Mouse (Mus musculus) intestine, embryonic 14.5 days (tissue): ENCODE data around the gene Orm3. TPM values are rescaled to one million over a fixed set of nuclear protein-coding genes. Genes with fewer than 3 reads are reported as not detected.
A peak's percentile ranks its signal among the peaks of the same experiment; 100 is the strongest.

Experiments used
- ATAC-seq: fragments of 200-750 bp; cut with Nextera tagmentation; replicated peaks from 2 replicates; pipeline ENCODE4 v1.8.0; 2017; ENCODE audit warnings: low read depth, moderate number of reproducible peaks, moderate TSS enrichment, moderate library complexity; ENCODE audit not compliant: low FRiP score, low TSS enrichment
- DNase-seq: peaks from one replicate; pipeline ENCODE4 v3.0.0-alpha.2; 2018; ENCODE audit warnings: low spot score
- H3K27ac ChIP-seq: fragments of 300-500 bp; sonication (generic); 2 replicates; pipeline ENCODE4 v1.5.1; 2014; ENCODE audit warnings: low read depth, mild to moderate bottlenecking, control low read depth
- H3K27me3 ChIP-seq: fragments of 300-500 bp; sonication (generic); replicated peaks from 2 replicates; pipeline ENCODE4 v1.6.1; 2014; ENCODE audit warnings: low read length, control low read depth; ENCODE audit not compliant: control insufficient read depth, insufficient read depth
- H3K36me3 ChIP-seq: fragments of 300-500 bp; sonication (generic); 2 replicates; pipeline ENCODE4 v1.6.1; 2014; ENCODE audit warnings: low read length, control low read depth; ENCODE audit not compliant: control insufficient read depth, insufficient read depth
- H3K4me1 ChIP-seq: fragments of 300-500 bp; sonication (generic); replicated peaks from 2 replicates; pipeline ENCODE4 v1.6.1; 2014; ENCODE audit warnings: low read length, control low read depth, mixed read lengths; ENCODE audit not compliant: control insufficient read depth, insufficient read depth
- H3K4me2 ChIP-seq: fragments of 300-500 bp; sonication (generic); 2 replicates; pipeline ENCODE4 v1.6.1; 2014; ENCODE audit warnings: low read length
- H3K4me3 ChIP-seq: fragments of 300-500 bp; sonication (generic); 2 replicates; pipeline ENCODE4 v1.5.1; 2014; ENCODE audit warnings: low read depth, low read length, control low read depth, mixed read lengths
- H3K9ac ChIP-seq: fragments of 300-500 bp; sonication (generic); 2 replicates; pipeline ENCODE4 v1.6.1; 2014; ENCODE audit warnings: mild to moderate bottlenecking, low read length
- H3K9me3 ChIP-seq: fragments of 300-500 bp; sonication (generic); 2 replicates; pipeline ENCODE4 v1.6.1; 2016; ENCODE audit warnings: low read length, control low read depth; ENCODE audit not compliant: control insufficient read depth
- WGBS: fragments of 180-500 bp; shearing (Covaris S2); extraction: QIAGEN DNeasy Blood & Tissue Kit; methylation state at CpG from one replicate; pipeline ENCODE4 v1.1.7; 2014; 5-methylcytosine and 5-hydroxymethylcytosine counted together
- polyA plus RNA-seq: library from polyadenylated mRNA; unstranded; fragments of >200 nt; fragmentation: Nextera tagmentation; extraction: Ambion mirVana; gene quantifications from 2 replicates; pipeline ENCODE4 v1.2.1, GENCODE M21; 2014

Orm3 gene
- polyA plus RNA-seq, 1 experiment from 2014 or later: not detected

- Histone ChIP-seq H3K4me1 (no peaks in the 10 kb centered on the region), H3K27me3 (no peaks in the 10 kb centered on the region), H3K9me3 (no peaks in the 10 kb centered on the region), H3K9ac (no peak overlapping the region), H3K4me2 (no peak overlapping the region), H3K36me3 (no peaks in the 10 kb centered on the region), H3K4me3 (no peak overlapping the region), H3K27ac (no peak overlapping the region)
- 50% methylated on average over 2 of the region's 2 CpGs for WGBS
- ATAC-seq: no peak
- no peak for DNase-seq
Observed at GRCm38 (mm10) chr4:63356981-63357570, 1.1 kb downstream of the Orm3 start.

- WGBS: 78% methylated on average over 6 of the region's 6 CpGs
- H3K27me3 ChIP-seq: no peaks in the 10 kb centered on the region
- no peak overlapping the region for H3K27ac ChIP-seq
- H3K4me3 ChIP-seq: no peak overlapping the region
- no peak overlapping the region for H3K9ac ChIP-seq
- H3K9me3 ChIP-seq: no peaks in the 10 kb centered on the region
- ATAC-seq: no peak
- no peak for DNase-seq
- no peaks in the 10 kb centered on the region for H3K36me3 ChIP-seq
- H3K4me2 ChIP-seq: no peak overlapping the region
- no peaks in the 10 kb centered on the region for H3K4me1 ChIP-seq
Observed at GRCm38 (mm10) chr4:63359861-63360260, 3.9 kb downstream of the Orm3 start.

GRCm38 (mm10) chr4:63362150-63362549 is 6.2 kb downstream of the Orm3 start, which contains the start of gene Orm2:
Gene Orm2 (plus strand): TSS chr4:63362449.
- WGBS: 89% methylated on average over 5 of the region's 5 CpGs
- Histone ChIP-seq H3K9me3 (no peaks in the 10 kb centered on the region), H3K36me3 (peaks cover under 1% of the 10 kb centered on the region), H3K4me2 (no peak within 1 kb of the TSS), H3K27me3 (no peaks in the 10 kb centered on the region), H3K4me3 (no peak within 1 kb of the TSS), H3K27ac (no peak within 1 kb of the TSS), H3K4me1 (no peaks in the 10 kb centered on the region), H3K9ac (no peak within 1 kb of the TSS)
- ATAC-seq (no peak), DNase-seq (no peak)

GRCm38 (mm10) chr4:63368577-63368976 is 12.6 kb downstream of the Orm3 start:
- no peak overlapping the region for H3K4me2 ChIP-seq
- H3K9me3 ChIP-seq: no peaks in the 10 kb centered on the region
- 0 out of 2 replicates have a peak, but pooled peaks have one; percentile 44 for ATAC-seq
- H3K27me3 ChIP-seq: no peaks in the 10 kb centered on the region
- H3K9ac ChIP-seq: no peak overlapping the region
- peaks cover 56% of the 10 kb centered on the region for H3K36me3 ChIP-seq
- DNase-seq: peak; percentile 94
- no peaks in the 10 kb centered on the region for H3K4me1 ChIP-seq
- WGBS: 21% methylated on average over 4 of the region's 4 CpGs
- H3K4me3 ChIP-seq: no peak overlapping the region
- H3K27ac ChIP-seq: no peak overlapping the region

GRCm38 (mm10) chr4:63370897-63371296 is 14.9 kb downstream of the Orm3 start:
- no peak overlapping the region for H3K4me3 ChIP-seq
- H3K36me3 ChIP-seq: peaks cover 75% of the 10 kb centered on the region
- no peak overlapping the region for H3K27ac ChIP-seq
- H3K27me3 ChIP-seq: no peaks in the 10 kb centered on the region
- H3K9me3 ChIP-seq: no peaks in the 10 kb centered on the region
- no peaks in the 10 kb centered on the region for H3K4me1 ChIP-seq
- no peak for ATAC-seq
- no peak for DNase-seq
- no peak overlapping the region for H3K4me2 ChIP-seq
- no peak overlapping the region for H3K9ac ChIP-seq
- WGBS: 63% methylated on average over 7 of the region's 7 CpGs

- Histone ChIP-seq H3K4me3 (no peak overlapping the region), H3K4me2 (no peak overlapping the region), H3K36me3 (peaks cover 85% of the 10 kb centered on the region), H3K27me3 (no peaks in the 10 kb centered on the region), H3K27ac (no peak overlapping the region), H3K4me1 (no peaks in the 10 kb centered on the region), H3K9ac (no peak overlapping the region), H3K9me3 (no peaks in the 10 kb centered on the region)
- ATAC-seq (no peak), DNase-seq (peak; percentile 58)
- WGBS: 59% methylated on average over 3 of the region's 3 CpGs
Observed at GRCm38 (mm10) chr4:63371890-63372289, 15.9 kb downstream of the Orm3 start.

- no peak overlapping the region for H3K27ac ChIP-seq
- H3K4me3 ChIP-seq: no peak overlapping the region
- peaks cover 86% of the 10 kb centered on the region for H3K36me3 ChIP-seq
- no peak overlapping the region for H3K4me2 ChIP-seq
- H3K27me3 ChIP-seq: no peaks in the 10 kb centered on the region
- no peaks in the 10 kb centered on the region for H3K9me3 ChIP-seq
- WGBS: 94% methylated on average over 8 of the region's 8 CpGs
- ATAC-seq (no peak), DNase-seq (no peak)
- no peaks in the 10 kb centered on the region for H3K4me1 ChIP-seq
- no peak overlapping the region for H3K9ac ChIP-seq
Observed at GRCm38 (mm10) chr4:63373404-63373803, 17.4 kb downstream of the Orm3 start.

GRCm38 (mm10) chr4:63374331-63374730 is 18.4 kb downstream of the Orm3 start:
- 67% methylated on average over 12 of the region's 12 CpGs for WGBS
- Histone ChIP-seq H3K4me1 (no peaks in the 10 kb centered on the region), H3K27ac (no peak overlapping the region), H3K36me3 (peaks cover 90% of the 10 kb centered on the region), H3K4me3 (no peak overlapping the region), H3K9me3 (no peaks in the 10 kb centered on the region), H3K27me3 (no peaks in the 10 kb centered on the region), H3K9ac (no peak overlapping the region), H3K4me2 (no peak overlapping the region)
- DNase-seq (no peak), ATAC-seq (no peak)

- DNase-seq: no peak
- ATAC-seq: no peak
- no peak overlapping the region for H3K4me2 ChIP-seq
- no peak overlapping the region for H3K9ac ChIP-seq
- H3K27ac ChIP-seq: no peak overlapping the region
- no peaks in the 10 kb centered on the region for H3K9me3 ChIP-seq
- H3K36me3 ChIP-seq: peaks cover 91% of the 10 kb centered on the region
- no peaks in the 10 kb centered on the region for H3K27me3 ChIP-seq
- H3K4me1 ChIP-seq: no peaks in the 10 kb centered on the region
- 86% methylated on average over 1 of the region's 1 CpGs for WGBS
- H3K4me3 ChIP-seq: no peak overlapping the region
Observed at GRCm38 (mm10) chr4:63375367-63375766, 19.4 kb downstream of the Orm3 start.
